Mouse (Mus musculus): ENCODE data around the gene Snai3. TPM values are rescaled to one million over a fixed set of nuclear protein-coding genes. Genes with fewer than 3 reads are reported as not detected.

The Snai3 gene
- total and polyA plus RNA-seq, 3 experiments: 0.06 TPM; not detected in 2

DNA sequence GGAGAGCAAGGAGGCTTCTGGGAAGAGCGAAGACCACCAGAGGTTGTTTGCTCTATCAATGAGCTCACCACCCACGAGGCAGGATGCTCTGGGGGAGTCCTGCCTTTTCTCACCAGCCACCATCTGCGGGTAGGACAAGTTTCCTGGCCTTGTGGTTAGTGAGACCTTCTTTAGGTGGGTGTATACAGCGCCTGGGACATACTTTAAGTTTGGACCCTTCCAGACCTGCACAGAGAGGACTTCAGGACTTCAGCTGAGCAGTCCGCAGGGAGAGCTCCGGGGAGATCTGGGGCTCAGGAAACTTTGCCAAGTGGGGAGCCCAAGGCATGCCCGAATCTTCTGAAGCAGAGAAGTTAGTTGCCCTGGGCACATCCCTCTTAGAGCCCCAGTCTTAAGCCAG lies 543 bp downstream of the Snai3 start:
- Histone ChIP-seq H3K4me3 (ENCODE audit: control insufficient read depth in 1 of 2, insufficient read depth in 1 of 2, low read depth in 2 of 2, low read length in 2 of 2) (peak overlapping the region in 1 of 2 experiments; percentile 48; a peak in 2 of 4 replicates), H3K9ac (ENCODE audit: control insufficient read depth, low read depth, low read length, poor library complexity, severe bottlenecking) (no peak overlapping the region)

DNA sequence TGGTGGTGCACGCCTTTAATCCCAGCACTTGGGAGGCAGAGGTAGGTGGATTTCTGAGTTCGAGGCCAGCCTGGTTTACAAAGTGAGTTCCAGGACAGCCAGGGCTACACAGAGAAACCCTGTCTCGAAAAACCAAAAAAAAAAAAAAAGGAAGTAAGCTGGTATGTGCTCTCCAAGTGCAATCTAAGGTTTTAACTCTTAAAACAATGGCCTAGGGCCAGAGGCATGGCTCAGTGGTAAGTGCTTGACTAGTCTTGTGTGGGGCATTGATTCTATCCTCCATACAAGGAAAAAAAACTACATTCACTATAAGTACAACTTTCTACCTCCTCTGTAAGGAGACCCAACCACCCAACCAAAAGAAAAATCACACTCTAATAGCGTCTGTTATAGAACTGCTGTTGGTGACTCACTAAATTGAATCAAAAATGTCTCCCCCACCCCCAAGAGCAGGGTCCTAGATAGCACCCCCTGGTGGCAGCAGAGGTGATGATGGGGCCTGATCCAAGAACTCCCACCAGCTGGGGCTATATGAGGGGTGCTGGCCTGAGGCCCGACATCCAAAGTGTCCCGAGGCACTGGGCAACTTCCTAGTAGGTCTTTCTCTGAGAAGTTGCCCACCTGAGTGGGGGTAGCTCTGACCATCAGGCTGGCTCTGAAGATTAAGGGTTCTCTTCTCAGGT lies 1.2 kb downstream of the Snai3 start:
- H3K9me3 ChIP-seq (replicated peaks; ENCODE audit: insufficient read depth, low read length): no peaks in the 10 kb centered on the region
- no peak overlapping the region for H3K27ac ChIP-seq (ENCODE audit: control insufficient read depth, low read depth, low read length)
- H3K4me1 ChIP-seq (ENCODE audit: control insufficient read depth in 1 of 2, insufficient read depth in 2 of 2, low read length in 2 of 2): peaks cover 10 to 40% of the 10 kb centered on the region in 2 experiments
- H3K9ac ChIP-seq (ENCODE audit: control insufficient read depth, low read depth, low read length, poor library complexity, severe bottlenecking): no peak overlapping the region
- peak; percentile 36 for TF ChIP-seq SMC3 (IDR thresholded peaks at IDR 0.05; ENCODE audit: low read depth, low read length)
- no peak for TF ChIP-seq MAX (IDR thresholded peaks at IDR 0.05; ENCODE audit: low read length)
- peak in 2 of 3 experiments; percentile 34 to 58; a peak in 4 of 6 replicates for TF ChIP-seq CTCF (IDR thresholded peaks at IDR 0.05 in 2 of 3, conservative IDR thresholded peaks at IDR 0.05 in 1 of 3; ENCODE audit: control insufficient read depth in 1 of 3, insufficient read depth in 1 of 3, low read depth in 2 of 3, low read length in 3 of 3, poor library complexity in 1 of 3, severe bottlenecking in 1 of 3)
- TF ChIP-seq MAZ (IDR thresholded peaks at IDR 0.05; ENCODE audit: low read depth, low read length): no peak
- 0 out of 2 replicates have a peak, but pooled peaks have one; percentile 39 for TF ChIP-seq RCOR1 (IDR thresholded peaks at IDR 0.05; ENCODE audit: low read depth, low read length)
- peak; percentile 89 for TF ChIP-seq ZNF384 (IDR thresholded peaks at IDR 0.05; ENCODE audit: low read depth, low read length)
- no peak for TF ChIP-seq TCF12 (IDR thresholded peaks at IDR 0.05; ENCODE audit: low read depth, low read length)
- TF ChIP-seq ZMIZ1 (IDR thresholded peaks at IDR 0.05; ENCODE audit: low read depth, low read length): no peak
- no peak for TF ChIP-seq GATA1 (IDR thresholded peaks at IDR 0.05; ENCODE audit: low read depth, low read length)
- no peak for TF ChIP-seq USF2 (IDR thresholded peaks at IDR 0.05; ENCODE audit: borderline replicate concordance in 1 of 2, insufficient read depth in 1 of 2, low read depth in 1 of 2, low read length in 2 of 2)
- peak in 1 of 2 experiments; percentile 42; a peak in 1 of 4 replicates for TF ChIP-seq EP300 (IDR thresholded peaks at IDR 0.05; ENCODE audit: low read depth in 1 of 2, low read length in 2 of 2)
- TF ChIP-seq SIN3A (IDR thresholded peaks at IDR 0.05; ENCODE audit: low read length): 0 out of 2 replicates have a peak, but pooled peaks have one; percentile 24
- 0 out of 2 replicates have a peak, but pooled peaks have one; percentile 20 for TF ChIP-seq MYC (IDR thresholded peaks at IDR 0.05; ENCODE audit: low read depth, low read length)
- TF ChIP-seq POLR2AphosphoS2 (IDR thresholded peaks at IDR 0.05; ENCODE audit: low read length): no peak
- peak; percentile 71 for DNase-seq (ENCODE audit: low read depth, low spot score)
- no peak overlapping the region for H3K4me3 ChIP-seq (ENCODE audit: control insufficient read depth in 1 of 2, insufficient read depth in 1 of 2, low read depth in 2 of 2, low read length in 2 of 2)
- no peaks in the 10 kb centered on the region for H3K79me2 ChIP-seq (ENCODE audit: control insufficient read depth, insufficient read depth, low read length, poor library complexity)
- H3K27me3 ChIP-seq (ENCODE audit: control insufficient read depth in 1 of 2, insufficient read depth in 2 of 2, low read length in 2 of 2): no peaks in the 10 kb centered on the region; a peak in 1 of 4 replicates
- H3K36me3 ChIP-seq (ENCODE audit: control insufficient read depth in 1 of 2, insufficient read depth in 2 of 2, low read length in 2 of 2): peaks cover 0 to 7% of the 10 kb centered on the region in 2 experiments; a peak in 2 of 4 replicates

More for the DNA sequence above, 543 bp downstream of the Snai3 start:
- H3K27ac ChIP-seq (ENCODE audit: control insufficient read depth, low read depth, low read length): no peak overlapping the region
- TF ChIP-seq POLR2A (IDR thresholded peaks at IDR 0.05; ENCODE audit: control insufficient read depth in 1 of 2, insufficient read depth in 1 of 2, low read depth in 1 of 2, low read length in 2 of 2, poor library complexity in 1 of 2) (no peak), CHD1 (IDR thresholded peaks at IDR 0.05; ENCODE audit: low read depth, low read length) (no peak), MEF2A (IDR thresholded peaks at IDR 0.05; ENCODE audit: extremely low read depth, insufficient replicate concordance, low read depth, low read length, poor library complexity, severe bottlenecking) (no peak), ETS1 (IDR thresholded peaks at IDR 0.05; ENCODE audit: low read depth, low read length) (no peak), MXI1 (IDR thresholded peaks at IDR 0.05; ENCODE audit: low read depth, low read length) (no peak), JUND (IDR thresholded peaks at IDR 0.05; ENCODE audit: low read depth, low read length) (no peak), ZNF384 (IDR thresholded peaks at IDR 0.05; ENCODE audit: low read depth, low read length) (no peak), ZC3H11A (IDR thresholded peaks at IDR 0.05; ENCODE audit: low read depth, low read length) (no peak), GATA1 (IDR thresholded peaks at IDR 0.05; ENCODE audit: low read depth, low read length) (no peak), POLR2AphosphoS5 (IDR thresholded peaks at IDR 0.05; ENCODE audit: borderline replicate concordance, low read depth, low read length) (no peak), TBP (IDR thresholded peaks at IDR 0.05; ENCODE audit: low read depth, low read length) (no peak), POLR2AphosphoS2 (IDR thresholded peaks at IDR 0.05; ENCODE audit: low read length) (no peak), BHLHE40 (IDR thresholded peaks at IDR 0.05; ENCODE audit: borderline replicate concordance, low read depth, low read length) (no peak), MAFK (IDR thresholded peaks at IDR 0.05; ENCODE audit: borderline replicate concordance, low read depth, low read length) (no peak)
- no peak for DNase-seq (ENCODE audit: low read depth, low spot score)
- H3K79me2 ChIP-seq (ENCODE audit: control insufficient read depth, insufficient read depth, low read length, poor library complexity): no peaks in the 10 kb centered on the region
- H3K36me3 ChIP-seq (ENCODE audit: control insufficient read depth in 1 of 2, insufficient read depth in 2 of 2, low read length in 2 of 2): peaks cover 0 to 8% of the 10 kb centered on the region in 2 experiments; a peak in 2 of 4 replicates
- peaks cover 10 to 39% of the 10 kb centered on the region in 2 experiments for H3K4me1 ChIP-seq (ENCODE audit: control insufficient read depth in 1 of 2, insufficient read depth in 2 of 2, low read length in 2 of 2)
- H3K9me3 ChIP-seq (replicated peaks; ENCODE audit: insufficient read depth, low read length): no peaks in the 10 kb centered on the region
- H3K27me3 ChIP-seq (ENCODE audit: control insufficient read depth in 1 of 2, insufficient read depth in 2 of 2, low read length in 2 of 2): no peaks in the 10 kb centered on the region; a peak in 1 of 4 replicates

Measured in MEL (cell line).